Mouse (Mus musculus): Measurements from ENCODE around the gene Tnnt3.

The Tnnt3 gene

GRCm38 (mm10) chr7:142507453-142507852 is 8.8 kb downstream of the Tnnt3 start:
- DNase-seq (ENCODE audit: low spot score in 2 of 2): no peak

DNA sequence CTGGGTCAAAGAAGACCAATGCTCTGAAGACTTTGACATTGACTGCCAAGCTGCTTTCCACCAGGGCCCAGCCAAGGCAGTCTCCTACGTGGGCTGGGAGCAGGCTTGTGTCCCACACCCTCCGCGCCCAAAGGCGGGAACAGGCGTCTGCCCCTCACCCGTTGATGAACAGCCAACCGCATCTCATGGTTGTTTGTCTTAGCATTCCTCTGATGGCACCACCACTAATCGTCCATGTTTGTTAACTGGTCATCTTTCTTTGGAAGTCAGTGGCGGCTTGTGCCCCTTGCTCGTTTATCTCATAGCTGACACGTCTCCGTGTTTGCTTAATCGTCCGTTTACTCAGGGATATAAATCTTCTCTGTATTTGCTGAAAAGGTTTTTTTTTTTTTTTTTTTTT is 10.9 kb downstream of the Tnnt3 start:
- DNase-seq (ENCODE audit: low spot score in 2 of 2): no peak

DNA sequence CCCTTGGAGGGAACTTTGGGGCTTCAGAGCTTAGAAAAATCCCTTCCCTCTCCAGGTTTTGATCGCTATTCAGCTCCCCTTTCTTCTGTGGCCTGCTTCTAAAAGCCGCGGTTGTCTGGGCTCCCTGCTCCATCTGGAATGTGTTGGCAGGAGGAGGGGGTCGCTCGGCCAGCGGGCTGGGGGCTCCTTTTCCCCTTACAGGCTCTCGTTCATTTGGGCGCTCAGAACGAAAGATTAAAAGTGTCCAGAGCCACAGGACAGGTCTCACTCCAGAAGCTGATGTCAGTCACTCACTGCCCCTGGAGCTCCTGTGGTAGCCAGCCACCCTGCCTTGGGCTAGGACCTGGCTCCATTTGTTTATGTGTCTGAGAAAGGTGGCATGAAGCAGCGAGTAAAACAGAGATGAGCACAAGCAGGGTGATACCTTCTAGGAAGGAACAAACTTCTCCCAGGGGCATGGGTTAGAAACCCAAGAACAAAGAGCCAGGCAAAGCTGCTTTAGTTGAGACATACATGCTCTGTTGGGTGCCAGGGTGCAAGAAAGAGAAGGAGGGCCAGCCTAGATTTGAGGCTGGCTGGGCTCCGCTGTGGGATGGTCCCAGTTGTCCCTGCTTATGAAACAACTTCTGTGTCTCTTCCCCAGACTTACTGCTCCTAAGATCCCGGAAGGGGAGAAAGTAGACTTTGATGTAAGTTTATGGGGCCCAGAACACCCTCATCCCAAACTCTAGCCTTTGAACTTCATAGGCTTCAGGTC is 11.6 kb downstream of the Tnnt3 start:
- no peak for DNase-seq (ENCODE audit: low spot score in 2 of 2)

GRCm38 (mm10) chr7:142514048-142514447 is 15.4 kb downstream of the Tnnt3 start:
- DNase-seq (ENCODE audit: low spot score in 2 of 2): no peak

- DNase-seq (ENCODE audit: low spot score in 2 of 2): no peak
These were observed 17.8 kb downstream of the Tnnt3 start for GRCm38 (mm10) chr7:142516221-142516978.

DNA sequence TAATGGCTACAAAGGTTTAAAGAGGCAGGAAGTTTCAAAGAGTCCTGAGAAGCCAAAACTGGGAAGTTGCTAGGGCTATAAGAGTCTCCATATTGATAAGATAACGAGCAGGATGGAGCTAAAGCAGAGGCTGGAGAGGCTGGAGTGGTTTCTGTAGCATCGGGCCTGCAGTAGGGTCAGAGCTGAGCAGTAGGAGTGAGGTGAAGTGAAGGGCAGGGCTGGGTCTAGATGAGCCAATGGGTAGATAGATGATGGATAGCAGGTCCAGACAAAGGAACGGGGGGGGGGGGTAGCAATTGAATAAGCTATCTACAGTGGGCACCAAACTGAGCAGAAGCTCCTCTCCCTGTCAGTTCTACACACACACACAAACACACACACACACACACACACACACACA is 18.9 kb downstream of the Tnnt3 start:
- no peak for DNase-seq (ENCODE audit: low spot score in 2 of 2)

DNA sequence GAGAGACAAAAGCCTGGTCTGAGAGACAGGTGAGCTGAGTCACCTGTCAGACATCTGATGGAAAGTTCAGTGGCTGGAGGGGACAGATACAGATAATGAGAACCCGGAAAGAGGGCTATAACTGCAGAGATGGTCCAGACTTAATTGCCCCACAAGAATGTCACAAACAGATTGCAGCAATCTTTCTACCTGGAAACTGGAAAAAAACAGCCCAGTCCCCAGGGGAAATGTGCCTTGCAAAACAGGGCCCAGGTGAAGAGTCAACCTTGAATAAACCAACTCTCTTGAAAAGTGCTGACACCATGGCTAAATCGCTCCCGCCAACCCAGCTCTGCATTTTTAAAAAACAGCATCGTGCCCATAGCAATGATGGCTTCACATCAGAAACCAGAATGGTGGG is 21.7 kb downstream of the Tnnt3 start:
- no peak for DNase-seq (ENCODE audit: low spot score in 2 of 2)

DNA sequence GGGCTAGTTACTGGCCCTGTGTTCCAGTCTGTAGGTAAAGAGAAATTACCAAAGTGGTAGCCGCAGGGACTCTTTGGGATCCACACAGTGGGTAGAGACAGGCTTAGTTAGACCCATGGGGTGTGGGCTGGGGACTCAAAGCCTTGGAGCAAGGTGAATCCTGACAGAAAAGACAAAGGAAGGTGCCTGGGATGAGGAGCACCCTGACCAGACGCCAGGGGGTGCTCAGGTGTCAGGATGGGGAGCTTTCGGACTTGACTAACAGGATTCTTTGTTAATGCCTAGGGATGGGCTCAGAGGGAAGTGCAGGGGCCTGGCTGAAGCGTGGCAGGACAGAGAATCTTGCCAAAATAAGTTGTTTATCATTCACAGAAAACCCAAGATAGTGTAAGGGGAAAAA is 23.7 kb downstream of the Tnnt3 start:
- DNase-seq (ENCODE audit: low spot score in 2 of 2): peak; percentile 29 to 51

- DNase-seq (ENCODE audit: low spot score in 2 of 2): no peak
These were observed 24.8 kb downstream of the Tnnt3 start for GRCm38 (mm10) chr7:142523200-142523990.

GRCm38 (mm10) chr7:142525342-142526178 is 26.9 kb downstream of the Tnnt3 start:
- DNase-seq (ENCODE audit: low spot score in 2 of 2): no peak

- no peak for DNase-seq (ENCODE audit: low spot score in 2 of 2)
These were observed 30.7 kb downstream of the Tnnt3 start for GRCm38 (mm10) chr7:142529350-142529749.

GRCm38 (mm10) chr7:142531973-142532521 is 33.4 kb downstream of the Tnnt3 start:
- DNase-seq (ENCODE audit: low spot score in 2 of 2): no peak

DNA sequence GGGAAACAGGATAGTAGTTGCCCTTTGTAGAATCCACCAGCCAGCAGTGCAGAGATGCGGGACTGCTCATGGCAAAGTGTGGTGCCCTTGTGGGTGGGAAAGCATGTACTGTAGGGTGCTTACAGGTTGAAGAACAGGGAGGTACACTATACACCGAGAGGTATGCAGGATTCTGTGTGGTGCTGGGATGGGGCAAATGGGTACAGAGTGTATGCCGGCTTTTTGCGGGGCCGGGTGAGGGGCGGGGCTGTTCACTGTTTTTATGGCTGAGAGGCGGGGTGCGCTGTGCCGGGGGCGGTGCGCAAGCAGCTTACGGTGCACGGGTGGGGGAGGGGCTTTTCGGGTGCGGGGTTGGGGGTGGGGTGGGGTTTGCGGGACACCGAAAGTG is 34.0 kb downstream of the Tnnt3 start, which contains the start of gene Mrpl23:
Gene Mrpl23 (plus strand): TSS at position 16 of the 388 bp plus-strand sequence.
- peak in 1 of 2 experiments; percentile 10 for DNase-seq (ENCODE audit: low spot score in 2 of 2)

DNA sequence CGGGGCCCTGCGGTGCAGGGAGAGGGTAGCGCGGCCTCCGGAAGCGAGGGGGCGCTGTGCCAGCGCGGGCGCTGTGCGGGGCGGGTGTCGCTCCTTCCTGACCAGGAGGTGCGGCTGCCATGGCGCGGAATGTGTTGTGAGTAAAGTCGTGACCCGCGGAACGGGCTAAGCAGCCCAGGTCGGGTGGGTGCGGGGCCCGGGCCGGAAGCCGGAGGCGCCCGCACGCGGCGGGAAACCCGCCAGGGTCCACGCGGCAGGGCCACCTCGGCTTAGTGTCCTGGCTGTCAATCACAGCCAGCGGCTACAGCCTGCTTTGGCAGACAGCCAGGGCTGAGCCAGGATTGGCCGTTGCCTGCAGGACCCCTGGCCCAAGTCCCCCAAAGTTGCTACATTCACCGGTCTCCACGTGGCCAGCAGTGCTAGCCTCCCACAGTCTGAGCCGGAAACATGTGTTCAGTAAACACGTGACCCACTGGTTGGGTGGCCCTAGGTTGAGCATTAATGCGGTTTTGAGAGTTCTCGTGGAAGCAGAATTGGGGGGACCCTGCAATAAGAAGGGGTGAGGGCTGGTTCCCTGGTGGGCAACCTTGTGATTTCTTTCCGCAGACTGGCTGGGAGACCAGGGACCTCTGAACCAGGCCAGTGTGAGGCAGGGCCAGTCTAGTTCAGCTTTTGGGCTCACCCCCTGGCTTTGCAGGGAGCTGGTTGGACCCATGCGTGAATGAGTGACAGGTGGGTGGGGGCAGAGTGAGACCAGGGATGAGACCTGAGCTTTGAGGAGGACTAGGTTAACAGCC is 34.6 kb downstream of the Tnnt3 start:
- peak; percentile 76 to 81 for DNase-seq (ENCODE audit: low spot score in 2 of 2)

DNA sequence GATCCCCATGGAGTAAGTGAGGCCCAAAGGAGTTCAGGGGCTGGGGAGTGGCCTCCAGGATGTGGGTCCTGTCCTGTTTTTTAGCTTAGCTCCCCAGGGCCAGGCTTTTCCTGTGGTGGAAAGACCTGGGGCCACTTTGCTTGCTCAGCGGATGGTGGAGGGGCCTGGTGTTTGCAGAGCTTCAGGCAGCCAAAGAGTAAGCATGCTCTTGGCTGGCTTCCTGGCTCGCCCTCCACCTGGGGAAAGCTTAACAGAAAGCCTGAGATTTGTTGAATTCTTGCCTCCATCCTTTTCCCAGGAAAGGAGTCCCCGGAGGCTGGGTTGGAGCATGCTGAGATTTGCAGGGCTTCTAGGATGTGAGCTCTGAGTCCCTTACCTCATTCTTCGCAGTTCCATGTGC is 36.5 kb downstream of the Tnnt3 start:
- no peak for DNase-seq (ENCODE audit: low spot score in 2 of 2)

DNA sequence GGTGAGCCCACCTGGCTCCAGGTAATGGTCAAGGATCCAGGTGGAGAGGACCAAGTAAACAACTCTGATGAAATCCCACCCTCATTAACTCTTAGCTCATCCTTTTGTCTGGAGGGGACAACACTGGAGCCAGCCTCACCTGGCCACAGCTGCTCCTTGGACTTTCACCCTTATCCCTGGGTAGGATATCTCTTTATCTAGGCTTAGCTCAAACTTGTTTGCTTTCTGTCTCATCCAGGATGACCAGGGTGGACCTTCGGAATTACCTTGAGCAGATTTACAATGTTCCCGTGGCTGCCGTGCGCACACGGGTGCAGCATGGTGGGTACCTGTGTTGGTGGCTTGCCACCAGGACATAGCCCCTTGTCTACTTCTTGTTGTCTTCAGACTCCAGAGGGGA is 37.2 kb downstream of the Tnnt3 start:
- DNase-seq (ENCODE audit: low spot score in 2 of 2): no peak

- DNase-seq (ENCODE audit: low spot score in 2 of 2): no peak
These were observed 38.5 kb downstream of the Tnnt3 start for GRCm38 (mm10) chr7:142537181-142537580.

- DNase-seq (ENCODE audit: low spot score in 2 of 2): peak in 1 of 2 experiments; percentile 51
These were observed 39.2 kb downstream of the Tnnt3 start for GRCm38 (mm10) chr7:142537879-142538278.

DNA sequence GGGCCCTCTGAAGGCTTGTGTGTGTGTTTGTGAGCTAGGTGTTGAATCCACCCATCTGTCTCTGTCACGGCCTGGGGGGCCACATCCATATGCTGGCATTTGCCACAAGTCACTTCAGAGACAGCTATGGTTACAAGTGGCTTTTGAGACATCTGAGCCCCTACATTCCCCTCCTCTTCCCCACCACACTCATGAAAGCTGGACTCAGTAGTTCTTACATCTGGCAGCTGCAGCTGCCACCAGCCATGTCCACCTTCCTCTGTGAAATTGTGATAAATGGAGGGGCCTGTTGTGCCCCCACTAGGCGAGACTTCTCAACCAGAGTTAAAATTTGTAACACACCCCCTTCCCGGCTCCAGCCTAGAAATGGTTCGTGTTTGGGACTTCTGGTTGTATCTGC is 39.7 kb downstream of the Tnnt3 start:
- no peak for DNase-seq (ENCODE audit: low spot score in 2 of 2)

- no peak for DNase-seq (ENCODE audit: low spot score in 2 of 2)
These were observed 40.1 kb downstream of the Tnnt3 start for GRCm38 (mm10) chr7:142538766-142539165.

All from urinary bladder, adult 18-20 months (tissue).